Mouse (Mus musculus): ENCODE measurements around the gene Dgat2. TPM values are rescaled to one million over a fixed set of nuclear protein-coding genes. Genes with fewer than 3 reads are reported as not detected.

Gene Dgat2
- polyA plus RNA-seq, 1 experiment = 76.7 TPM

DNA sequence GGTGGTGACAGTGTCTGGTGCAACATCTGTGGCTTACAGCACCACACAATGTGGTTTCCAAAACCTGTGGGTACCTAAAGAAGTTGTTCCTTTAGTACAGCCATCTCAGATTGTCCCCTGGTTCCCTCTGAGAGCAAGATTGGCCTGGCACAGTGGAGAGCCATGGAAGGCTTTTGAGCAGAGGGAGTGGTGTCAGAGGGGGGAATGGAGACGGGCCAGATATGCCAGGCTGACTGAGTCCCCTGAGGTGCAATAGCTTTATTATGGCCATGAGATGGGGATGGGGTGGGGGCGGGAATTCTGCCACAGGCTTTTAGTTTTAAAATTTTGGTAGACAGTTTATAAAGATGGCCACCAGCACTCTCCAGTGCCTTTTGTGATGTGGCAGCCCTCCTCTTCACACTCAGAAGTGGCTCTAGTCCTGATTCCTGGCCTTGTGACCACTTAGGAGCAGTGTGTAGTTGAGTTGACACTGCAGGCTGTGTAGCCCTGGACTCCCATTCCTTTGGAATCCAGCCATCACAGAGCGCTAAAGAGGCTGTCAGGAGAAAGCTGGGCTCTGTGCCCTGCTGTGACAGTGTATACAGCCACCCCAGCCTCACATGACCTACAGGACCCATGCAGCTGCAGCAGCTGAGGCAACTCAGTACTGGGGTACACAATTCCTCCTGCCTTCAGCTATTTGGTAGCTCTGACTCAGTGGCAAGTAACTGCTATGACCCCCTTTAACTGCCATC, 35.0 kb upstream of the Dgat2 start:
- Histone ChIP-seq H3K27ac (ENCODE audit: insufficient read depth, low read length) (no peak overlapping the region), H3K4me1 (ENCODE audit: control insufficient read depth, insufficient read depth, low read length) (no peaks in the 10 kb centered on the region), H3K4me3 (ENCODE audit: insufficient read depth, low read length) (no peak overlapping the region)
- TF ChIP-seq POLR2A (IDR thresholded peaks at IDR 0.05; ENCODE audit: extremely low read depth, insufficient read depth, low read length) = no peak
- no peak for TF ChIP-seq CTCF (IDR thresholded peaks at IDR 0.05; ENCODE audit: extremely low read depth, insufficient read depth, low read length)

- no peaks in the 10 kb centered on the region for H3K4me1 ChIP-seq (ENCODE audit: control insufficient read depth, insufficient read depth, low read length)
- no peak overlapping the region for H3K4me3 ChIP-seq (ENCODE audit: insufficient read depth, low read length)
- TF ChIP-seq CTCF (IDR thresholded peaks at IDR 0.05; ENCODE audit: extremely low read depth, insufficient read depth, low read length) (no peak), POLR2A (IDR thresholded peaks at IDR 0.05; ENCODE audit: extremely low read depth, insufficient read depth, low read length) (no peak)
- no peak overlapping the region for H3K27ac ChIP-seq (ENCODE audit: insufficient read depth, low read length)
Observed at GRCm38 (mm10) chr7:99215347-99215855, 32.9 kb upstream of the Dgat2 start.

GRCm38 (mm10) chr7:99214621-99215185, 32.2 kb upstream of the Dgat2 start:
- Histone ChIP-seq H3K27ac (ENCODE audit: insufficient read depth, low read length) (no peak overlapping the region), H3K4me3 (ENCODE audit: insufficient read depth, low read length) (no peak overlapping the region), H3K4me1 (ENCODE audit: control insufficient read depth, insufficient read depth, low read length) (no peaks in the 10 kb centered on the region)
- TF ChIP-seq CTCF (IDR thresholded peaks at IDR 0.05; ENCODE audit: extremely low read depth, insufficient read depth, low read length) = no peak
- no peak for TF ChIP-seq POLR2A (IDR thresholded peaks at IDR 0.05; ENCODE audit: extremely low read depth, insufficient read depth, low read length)

GRCm38 (mm10) chr7:99213686-99214085, 31.2 kb upstream of the Dgat2 start:
- Histone ChIP-seq H3K4me1 (ENCODE audit: control insufficient read depth, insufficient read depth, low read length) (no peaks in the 10 kb centered on the region), H3K27ac (ENCODE audit: insufficient read depth, low read length) (no peak overlapping the region), H3K4me3 (ENCODE audit: insufficient read depth, low read length) (no peak overlapping the region)
- TF ChIP-seq POLR2A (IDR thresholded peaks at IDR 0.05; ENCODE audit: extremely low read depth, insufficient read depth, low read length) = no peak

DNA sequence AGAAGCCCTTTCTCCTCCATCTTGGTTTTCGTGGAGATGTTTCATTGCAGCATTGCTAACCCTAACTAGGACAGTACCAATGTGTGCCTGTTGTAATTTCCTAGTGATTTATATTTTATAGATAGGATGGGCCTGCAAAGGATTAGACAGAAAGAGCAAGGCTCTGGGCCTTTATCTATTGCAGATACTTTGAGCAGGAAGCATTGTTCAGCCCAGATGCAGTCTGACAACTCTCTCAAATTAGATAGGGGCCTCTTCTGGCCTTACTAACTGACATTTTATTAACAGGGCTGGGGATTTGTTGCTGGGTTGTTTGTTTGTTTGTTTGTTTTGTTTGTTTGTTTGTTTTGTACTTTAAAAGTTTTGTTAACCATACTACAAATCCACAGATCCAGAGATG, 30.5 kb upstream of the Dgat2 start:
- Histone ChIP-seq H3K27ac (ENCODE audit: insufficient read depth, low read length) (no peak overlapping the region), H3K4me1 (ENCODE audit: control insufficient read depth, insufficient read depth, low read length) (no peaks in the 10 kb centered on the region), H3K4me3 (ENCODE audit: insufficient read depth, low read length) (no peak overlapping the region)
- TF ChIP-seq CTCF (IDR thresholded peaks at IDR 0.05; ENCODE audit: extremely low read depth, insufficient read depth, low read length) = no peak
- TF ChIP-seq POLR2A (IDR thresholded peaks at IDR 0.05; ENCODE audit: extremely low read depth, insufficient read depth, low read length) = no peak

GRCm38 (mm10) chr7:99208704-99209103, 26.2 kb upstream of the Dgat2 start:
- no peaks in the 10 kb centered on the region for H3K4me1 ChIP-seq (ENCODE audit: control insufficient read depth, insufficient read depth, low read length)

DNA sequence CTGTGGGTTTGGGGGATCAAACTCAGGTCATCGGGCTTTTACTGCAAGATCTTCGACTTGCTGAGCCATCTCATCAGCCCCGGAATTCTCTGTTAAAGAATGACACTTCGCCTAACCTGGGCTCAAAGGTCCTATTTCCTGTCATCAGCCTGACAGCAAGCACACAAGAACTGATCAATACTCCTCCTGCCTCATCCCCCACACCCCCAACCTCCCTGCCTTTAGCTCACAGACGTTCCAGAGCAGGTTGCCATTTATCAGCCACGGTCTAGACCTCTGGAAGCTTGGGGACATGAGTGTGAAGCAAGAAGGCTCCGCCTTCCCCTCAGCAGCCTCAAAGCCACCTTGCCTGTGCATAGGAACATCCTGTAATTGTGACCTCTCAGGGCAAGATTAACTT, 23.8 kb upstream of the Dgat2 start:
- H3K27ac ChIP-seq (ENCODE audit: insufficient read depth, low read length) = no peak overlapping the region
- H3K4me1 ChIP-seq (ENCODE audit: control insufficient read depth, insufficient read depth, low read length) = no peaks in the 10 kb centered on the region
- no peak overlapping the region for H3K4me3 ChIP-seq (ENCODE audit: insufficient read depth, low read length)
- TF ChIP-seq POLR2A (IDR thresholded peaks at IDR 0.05; ENCODE audit: extremely low read depth, insufficient read depth, low read length) (no peak), CTCF (IDR thresholded peaks at IDR 0.05; ENCODE audit: extremely low read depth, insufficient read depth, low read length) (no peak)

More at GRCm38 (mm10) chr7:99208704-99209103, 26.2 kb upstream of the Dgat2 start:
- no peak overlapping the region for H3K4me3 ChIP-seq (ENCODE audit: insufficient read depth, low read length)
- TF ChIP-seq CTCF (IDR thresholded peaks at IDR 0.05; ENCODE audit: extremely low read depth, insufficient read depth, low read length) (no peak), POLR2A (IDR thresholded peaks at IDR 0.05; ENCODE audit: extremely low read depth, insufficient read depth, low read length) (no peak)
- no peak overlapping the region for H3K27ac ChIP-seq (ENCODE audit: insufficient read depth, low read length)

DNA sequence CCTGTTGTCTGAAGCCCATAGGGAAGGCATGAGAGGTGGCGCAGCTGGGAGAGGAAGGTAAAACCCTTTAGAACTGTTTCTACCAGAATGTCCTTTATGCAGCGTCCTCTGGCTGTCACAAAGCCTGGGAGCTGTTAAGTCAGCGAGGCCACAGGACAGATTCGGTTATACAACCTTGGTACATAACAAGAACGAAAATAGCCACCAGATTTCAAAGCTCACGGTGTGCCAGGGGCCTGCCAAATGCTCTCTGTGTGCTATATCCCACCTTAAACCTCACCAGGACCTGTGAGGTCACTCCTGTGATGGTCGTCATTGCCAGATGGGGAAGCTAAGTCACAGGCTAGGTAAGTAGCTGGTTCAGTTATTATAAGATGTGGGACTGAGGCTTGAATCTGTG, 19.6 kb upstream of the Dgat2 start:
- no peak overlapping the region for H3K4me3 ChIP-seq (ENCODE audit: insufficient read depth, low read length)
- no peak overlapping the region for H3K27ac ChIP-seq (ENCODE audit: insufficient read depth, low read length)
- no peaks in the 10 kb centered on the region for H3K4me1 ChIP-seq (ENCODE audit: control insufficient read depth, insufficient read depth, low read length)
- TF ChIP-seq POLR2A (IDR thresholded peaks at IDR 0.05; ENCODE audit: extremely low read depth, insufficient read depth, low read length) (no peak), CTCF (IDR thresholded peaks at IDR 0.05; ENCODE audit: extremely low read depth, insufficient read depth, low read length) (no peak)

- TF ChIP-seq POLR2A (IDR thresholded peaks at IDR 0.05; ENCODE audit: extremely low read depth, insufficient read depth, low read length) (no peak), CTCF (IDR thresholded peaks at IDR 0.05; ENCODE audit: extremely low read depth, insufficient read depth, low read length) (no peak)
- Histone ChIP-seq H3K4me1 (ENCODE audit: control insufficient read depth, insufficient read depth, low read length) (no peaks in the 10 kb centered on the region), H3K27ac (ENCODE audit: insufficient read depth, low read length) (no peak overlapping the region), H3K4me3 (ENCODE audit: insufficient read depth, low read length) (no peak overlapping the region)
Observed at GRCm38 (mm10) chr7:99200290-99200689, 17.8 kb upstream of the Dgat2 start.
